Mouse (Mus musculus) liver, embryonic 12.5 days (tissue): ENCODE measurements around the gene 1700028K03Rik. TPM values are rescaled to one million over a fixed set of nuclear protein-coding genes. Genes with fewer than 3 reads are reported as not detected.

Experiments
- ATAC-seq: fragments of 200-750 bp; cut with Nextera tagmentation; 2 replicates; pipeline ENCODE4 v1.8.0; 2017; ENCODE audit warnings: moderate number of reproducible peaks, mild to moderate bottlenecking, moderate library complexity
- H3K27ac ChIP-seq: fragments of 300-500 bp; sonication (generic); 2 replicates; pipeline ENCODE4 v1.5.1; 2016; ENCODE audit warnings: mild to moderate bottlenecking
- H3K27me3 ChIP-seq: fragments of 300-500 bp; sonication (generic); replicated peaks from 2 replicates; pipeline ENCODE4 v1.6.1; 2016; ENCODE audit warnings: mild to moderate bottlenecking, moderate library complexity
- H3K36me3 ChIP-seq: fragments of 300-500 bp; sonication (generic); 2 replicates; pipeline ENCODE4 v1.6.1; 2016; ENCODE audit warnings: mild to moderate bottlenecking, moderate library complexity
- H3K4me1 ChIP-seq: fragments of 300-500 bp; sonication (generic); 2 replicates; pipeline ENCODE4 v1.6.1; 2016
- H3K4me2 ChIP-seq: fragments of 300-500 bp; sonication (generic); 2 replicates; pipeline ENCODE4 v1.6.1; 2016; ENCODE audit warnings: mild to moderate bottlenecking, moderate library complexity
- H3K4me3 ChIP-seq: fragments of 300-500 bp; sonication (generic); 2 replicates; pipeline ENCODE4 v1.5.1; 2016; ENCODE audit warnings: mild to moderate bottlenecking, moderate library complexity
- H3K9ac ChIP-seq: fragments of 300-500 bp; sonication (generic); 2 replicates; pipeline ENCODE4 v1.6.1; 2016; ENCODE audit warnings: mild to moderate bottlenecking, moderate library complexity
- H3K9me3 ChIP-seq: fragments of 300-500 bp; sonication (generic); replicated peaks from 2 replicates; pipeline ENCODE4 v1.6.1; 2016; ENCODE audit warnings: mild to moderate bottlenecking, moderate library complexity
- WGBS: fragments of 180-500 bp; shearing (Covaris S2); methylation state at CpG from one replicate; pipeline ENCODE4 v1.1.7; 2016; ENCODE audit not compliant: insufficient replicate concordance; 5-methylcytosine and 5-hydroxymethylcytosine counted together
- polyA plus RNA-seq: library from polyadenylated mRNA; unstranded; fragments of >200 nt; fragmentation: Nextera tagmentation; extraction: Ambion mirVana; gene quantifications from 2 replicates; pipeline ENCODE4 v1.2.1, GENCODE M21; 2016

1700028K03Rik gene
- polyA plus RNA-seq, 1 experiment from 2014 or later: 0.17 TPM

GRCm38 (mm10) chr5:107511326-107511725 is 23.2 kb upstream of the 1700028K03Rik start:
- ATAC-seq: no peak
- Histone ChIP-seq H3K4me2 (no peak overlapping the region), H3K4me1 (peaks cover 10% of the 10 kb centered on the region), H3K9me3 (no peaks in the 10 kb centered on the region), H3K36me3 (no peaks in the 10 kb centered on the region), H3K27ac (no peak overlapping the region), H3K4me3 (no peak overlapping the region), H3K27me3 (no peaks in the 10 kb centered on the region), H3K9ac (no peak overlapping the region)
- WGBS: 42% methylated on average over 2 of the region's 2 CpGs

- H3K27ac ChIP-seq: no peak overlapping the region
- peak; percentile 70 for ATAC-seq
- H3K9ac ChIP-seq: no peak overlapping the region
- H3K9me3 ChIP-seq: no peaks in the 10 kb centered on the region
- H3K27me3 ChIP-seq: no peaks in the 10 kb centered on the region; the same call in 1 of the 2 replicates
- H3K4me2 ChIP-seq: no peak overlapping the region
- peaks cover 10% of the 10 kb centered on the region for H3K4me1 ChIP-seq
- H3K4me3 ChIP-seq: no peak overlapping the region
- 32% methylated on average over 7 of the region's 7 CpGs for WGBS
- H3K36me3 ChIP-seq: no peaks in the 10 kb centered on the region
Measured at GRCm38 (mm10) chr5:107513583-107513982, 20.9 kb upstream of the 1700028K03Rik start.

GRCm38 (mm10) chr5:107515453-107515852 is 19.1 kb upstream of the 1700028K03Rik start:
- Histone ChIP-seq H3K4me2 (no peak overlapping the region), H3K9me3 (no peaks in the 10 kb centered on the region), H3K9ac (no peak overlapping the region), H3K4me3 (no peak overlapping the region), H3K27me3 (no peaks in the 10 kb centered on the region; the same call in 1 of the 2 replicates), H3K27ac (no peak overlapping the region), H3K36me3 (no peaks in the 10 kb centered on the region), H3K4me1 (peaks cover 10% of the 10 kb centered on the region)
- peak; percentile 79 for ATAC-seq
- 75% methylated on average over 3 of the region's 3 CpGs for WGBS

GRCm38 (mm10) chr5:107516087-107516486 is 18.4 kb upstream of the 1700028K03Rik start:
- Histone ChIP-seq H3K4me2 (no peak overlapping the region), H3K9me3 (no peaks in the 10 kb centered on the region), H3K36me3 (no peaks in the 10 kb centered on the region), H3K27me3 (no peaks in the 10 kb centered on the region; the same call in 1 of the 2 replicates), H3K9ac (no peak overlapping the region), H3K27ac (no peak overlapping the region), H3K4me1 (peaks cover 10% of the 10 kb centered on the region), H3K4me3 (no peak overlapping the region)
- WGBS: 81% methylated on average over 1 of the region's 1 CpGs
- ATAC-seq: no peak

GRCm38 (mm10) chr5:107518602-107519001 is 15.9 kb upstream of the 1700028K03Rik start:
- H3K4me2 ChIP-seq: no peak overlapping the region
- no peak for ATAC-seq
- WGBS: 88% methylated on average over 4 of the region's 4 CpGs
- no peak overlapping the region for H3K9ac ChIP-seq
- H3K4me1 ChIP-seq: peaks cover 10% of the 10 kb centered on the region
- H3K4me3 ChIP-seq: no peak overlapping the region
- H3K9me3 ChIP-seq: no peaks in the 10 kb centered on the region
- no peaks in the 10 kb centered on the region; the same call in 1 of the 2 replicates for H3K27me3 ChIP-seq
- no peak overlapping the region for H3K27ac ChIP-seq
- H3K36me3 ChIP-seq: no peaks in the 10 kb centered on the region

- Histone ChIP-seq H3K9ac (no peak overlapping the region), H3K27me3 (no peaks in the 10 kb centered on the region; the same call in 1 of the 2 replicates), H3K36me3 (no peaks in the 10 kb centered on the region), H3K4me3 (no peak overlapping the region), H3K4me2 (no peak overlapping the region), H3K4me1 (no peaks in the 10 kb centered on the region), H3K9me3 (no peaks in the 10 kb centered on the region), H3K27ac (no peak overlapping the region)
- no peak for ATAC-seq
- WGBS: 74% methylated on average over 6 of the region's 6 CpGs
Measured at GRCm38 (mm10) chr5:107521386-107521785, 13.1 kb upstream of the 1700028K03Rik start.

GRCm38 (mm10) chr5:107521897-107522296 is 12.6 kb upstream of the 1700028K03Rik start:
- 52% methylated on average over 7 of the region's 7 CpGs for WGBS
- no peak overlapping the region for H3K27ac ChIP-seq
- H3K27me3 ChIP-seq: no peaks in the 10 kb centered on the region; the same call in 1 of the 2 replicates
- no peaks in the 10 kb centered on the region for H3K4me1 ChIP-seq
- H3K4me2 ChIP-seq: no peak overlapping the region
- H3K4me3 ChIP-seq: no peak overlapping the region
- no peak for ATAC-seq
- H3K9ac ChIP-seq: no peak overlapping the region
- no peaks in the 10 kb centered on the region for H3K36me3 ChIP-seq
- H3K9me3 ChIP-seq: no peaks in the 10 kb centered on the region

- Histone ChIP-seq H3K9me3 (no peaks in the 10 kb centered on the region), H3K4me1 (no peaks in the 10 kb centered on the region), H3K4me2 (no peak overlapping the region), H3K36me3 (no peaks in the 10 kb centered on the region), H3K27ac (no peak overlapping the region), H3K4me3 (no peak overlapping the region), H3K27me3 (no peaks in the 10 kb centered on the region), H3K9ac (no peak overlapping the region)
- no peak for ATAC-seq
- WGBS: 58% methylated on average over 10 of the region's 10 CpGs
Measured at GRCm38 (mm10) chr5:107524281-107524680, 10.2 kb upstream of the 1700028K03Rik start.

GRCm38 (mm10) chr5:107528856-107529255 is 5.7 kb upstream of the 1700028K03Rik start:
- no peaks in the 10 kb centered on the region for H3K9me3 ChIP-seq
- no peak overlapping the region for H3K4me3 ChIP-seq
- WGBS: 75% methylated on average over 3 of the region's 3 CpGs
- H3K4me2 ChIP-seq: no peak overlapping the region
- ATAC-seq: no peak
- H3K27ac ChIP-seq: no peak overlapping the region
- no peaks in the 10 kb centered on the region for H3K36me3 ChIP-seq
- no peaks in the 10 kb centered on the region for H3K27me3 ChIP-seq
- H3K9ac ChIP-seq: no peak overlapping the region
- peaks cover 8% of the 10 kb centered on the region for H3K4me1 ChIP-seq

- Histone ChIP-seq H3K36me3 (no peaks in the 10 kb centered on the region), H3K27me3 (no peaks in the 10 kb centered on the region; the same call in 1 of the 2 replicates), H3K9me3 (no peaks in the 10 kb centered on the region), H3K27ac (no peak overlapping the region), H3K4me3 (no peak overlapping the region), H3K9ac (no peak overlapping the region), H3K4me1 (peaks cover 12% of the 10 kb centered on the region), H3K4me2 (no peak overlapping the region)
- ATAC-seq: peak; percentile 61; the same call in 1 of the 2 replicates
- 28% methylated on average over 2 of the region's 2 CpGs for WGBS
Measured at GRCm38 (mm10) chr5:107533590-107533989, 919 bp upstream of the 1700028K03Rik start.

- no peaks in the 10 kb centered on the region for H3K36me3 ChIP-seq
- peaks cover 7% of the 10 kb centered on the region for H3K27me3 ChIP-seq
- no peak overlapping the region for H3K9ac ChIP-seq
- no peaks in the 10 kb centered on the region for H3K9me3 ChIP-seq
- no peak for ATAC-seq
- no peak overlapping the region for H3K4me2 ChIP-seq
- H3K4me1 ChIP-seq: peaks cover 2% of the 10 kb centered on the region
- H3K4me3 ChIP-seq: no peak overlapping the region
- 55% methylated on average over 7 of the region's 7 CpGs for WGBS
- no peak overlapping the region for H3K27ac ChIP-seq
Measured at GRCm38 (mm10) chr5:107541696-107542095, 7.2 kb downstream of the 1700028K03Rik start.

- peaks cover 9% of the 10 kb centered on the region; the same call in 1 of the 2 replicates for H3K36me3 ChIP-seq
- H3K9ac ChIP-seq: no peak overlapping the region
- ATAC-seq: no peak
- H3K27ac ChIP-seq: no peak overlapping the region
- H3K9me3 ChIP-seq: no peaks in the 10 kb centered on the region
- H3K4me3 ChIP-seq: no peak overlapping the region
- H3K4me2 ChIP-seq: no peak overlapping the region
- H3K4me1 ChIP-seq: peaks cover 25% of the 10 kb centered on the region
- WGBS: 63% methylated on average over 4 of the region's 4 CpGs
- H3K27me3 ChIP-seq: peaks cover 7% of the 10 kb centered on the region
Measured at GRCm38 (mm10) chr5:107545927-107546326, 11.4 kb downstream of the 1700028K03Rik start.

GRCm38 (mm10) chr5:107547955-107548354 is 13.4 kb downstream of the 1700028K03Rik start:
- peaks cover 18% of the 10 kb centered on the region for H3K36me3 ChIP-seq
- H3K9ac ChIP-seq: no peak overlapping the region; the same call in 1 of the 2 replicates
- 32% methylated on average over 3 of the region's 3 CpGs for WGBS
- H3K4me1 ChIP-seq: peaks cover 25% of the 10 kb centered on the region
- no peaks in the 10 kb centered on the region for H3K27me3 ChIP-seq
- H3K4me3 ChIP-seq: no peak overlapping the region
- H3K4me2 ChIP-seq: peak overlapping the region; percentile 32
- peak overlapping the region; percentile 83 for H3K27ac ChIP-seq
- no peaks in the 10 kb centered on the region for H3K9me3 ChIP-seq
- peak; percentile 100 for ATAC-seq
